Mouse (Mus musculus): ENCODE measurements around the gene Klk7. TPM values are rescaled to one million over a fixed set of nuclear protein-coding genes. Genes with fewer than 3 reads are reported as not detected.

The Klk7 gene
- polyA plus RNA-seq (2021) = not detected

DNA sequence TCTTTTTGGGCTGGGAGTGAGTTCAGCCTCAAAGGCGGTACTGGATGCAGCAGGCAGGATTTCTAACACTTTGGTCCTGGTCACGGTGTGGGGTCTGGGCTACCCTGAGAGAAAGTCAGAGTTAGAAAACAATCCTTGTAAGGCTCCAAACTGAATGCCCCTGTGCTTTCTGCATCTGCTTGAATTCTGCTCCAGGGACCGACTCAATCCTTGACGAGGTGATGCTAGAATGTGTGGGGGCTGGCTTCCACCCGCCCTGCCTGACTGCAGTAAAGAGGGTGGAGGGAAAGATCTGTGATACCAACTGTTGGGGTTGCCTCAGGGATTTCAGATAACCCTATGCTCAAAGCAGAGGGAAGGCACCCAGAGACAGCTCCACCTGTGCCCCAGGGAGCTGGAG is at the start of gene Klk7:
Klk7 (plus strand) TSS at position 301 of the 400 bp plus-strand sequence.
- TF ChIP-seq CTCF (IDR thresholded peaks at IDR 0.05) = no peak
- ATAC-seq (no peak), DNase-seq (ENCODE audit: low read depth, low spot score) (no peak)
- in situ Hi-C loops (cut with MboI; ENCODE audit: low pct_unique_long_range_greater_than_20kb) = no loop called here
- ChIA-PET POLR2A (no interaction called here), CTCF (no interaction called here)
- H3K27me3 ChIP-seq = no peaks in the 10 kb centered on the region

DNA sequence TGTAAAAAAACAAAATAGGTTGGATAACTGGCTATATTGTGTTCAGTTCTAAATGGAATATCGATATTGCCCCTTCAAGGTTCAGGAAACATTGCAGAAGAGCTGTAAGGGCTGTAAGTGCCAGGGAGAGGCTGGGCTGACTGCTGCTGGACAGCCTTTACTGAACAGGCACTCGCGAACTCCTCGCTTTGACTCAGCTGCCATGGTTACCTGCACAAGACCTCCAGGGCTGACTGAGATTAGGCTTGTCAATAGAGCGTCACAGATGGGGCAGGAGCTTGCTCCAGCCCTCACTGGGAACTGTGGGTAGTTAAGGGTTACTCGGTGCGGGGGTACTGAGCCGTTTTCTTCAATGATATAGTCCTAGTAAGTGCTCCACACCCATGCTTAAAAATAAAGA is 44.6 kb upstream of the Klk7 start:
- in situ Hi-C loops (cut with MboI; ENCODE audit: low pct_unique_long_range_greater_than_20kb) = no loop called here
- TF ChIP-seq CTCF (IDR thresholded peaks at IDR 0.05) = no peak
- CTCF ChIA-PET = no interaction called here
- POLR2A ChIA-PET = no interaction called here
- DNase-seq (ENCODE audit: low read depth, low spot score) = no peak
- H3K27me3 ChIP-seq = peaks cover 5% of the 10 kb centered on the region
- no peak for ATAC-seq

GRCm38 (mm10) chr7:43768597-43768996 is 42.5 kb upstream of the Klk7 start, which contains the start of gene Klk12:
Klk12 (plus strand) TSS chr7:43768897.
- TF ChIP-seq CTCF (IDR thresholded peaks at IDR 0.05) = no peak
- peaks cover 5% of the 10 kb centered on the region for H3K27me3 ChIP-seq
- CTCF ChIA-PET = no interaction called here
- POLR2A ChIA-PET = no interaction called here
- DNase-seq (ENCODE audit: low read depth, low spot score) (no peak), ATAC-seq (no peak)
- in situ Hi-C loops (cut with MboI; ENCODE audit: low pct_unique_long_range_greater_than_20kb) = no loop called here

- ChIA-PET CTCF (no interaction called here), POLR2A (no interaction called here)
- H3K27me3 ChIP-seq = peaks cover 5% of the 10 kb centered on the region
- DNase-seq (ENCODE audit: low read depth, low spot score) (no peak), ATAC-seq (no peak)
- in situ Hi-C loops (cut with MboI; ENCODE audit: low pct_unique_long_range_greater_than_20kb) = no loop called here
- no peak for TF ChIP-seq CTCF (IDR thresholded peaks at IDR 0.05)
These were observed 41.5 kb upstream of the Klk7 start for GRCm38 (mm10) chr7:43769636-43770035.

DNA sequence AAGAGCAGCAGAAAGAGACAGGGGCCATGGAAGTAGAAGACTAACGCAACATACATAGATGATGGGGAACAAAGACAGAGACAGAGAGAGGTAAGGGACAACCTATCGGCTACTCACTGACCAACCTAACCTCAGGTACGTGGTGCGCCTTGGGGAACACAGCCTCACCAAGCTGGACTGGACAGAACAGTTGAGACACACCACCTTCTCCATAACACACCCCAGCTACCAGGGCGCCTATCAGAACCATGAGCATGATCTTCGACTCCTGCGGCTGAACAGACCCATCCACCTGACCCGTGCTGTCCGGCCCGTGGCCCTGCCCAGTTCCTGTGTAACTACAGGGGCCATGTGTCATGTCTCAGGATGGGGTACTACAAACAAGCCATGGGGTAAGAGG is 40.4 kb upstream of the Klk7 start:
- ChIA-PET CTCF (no interaction called here), POLR2A (no interaction called here)
- TF ChIP-seq CTCF (IDR thresholded peaks at IDR 0.05) = no peak
- DNase-seq (ENCODE audit: low read depth, low spot score) (no peak), ATAC-seq (no peak)
- H3K27me3 ChIP-seq = peaks cover 1% of the 10 kb centered on the region
- in situ Hi-C loops (cut with MboI; ENCODE audit: low pct_unique_long_range_greater_than_20kb) = no loop called here

DNA sequence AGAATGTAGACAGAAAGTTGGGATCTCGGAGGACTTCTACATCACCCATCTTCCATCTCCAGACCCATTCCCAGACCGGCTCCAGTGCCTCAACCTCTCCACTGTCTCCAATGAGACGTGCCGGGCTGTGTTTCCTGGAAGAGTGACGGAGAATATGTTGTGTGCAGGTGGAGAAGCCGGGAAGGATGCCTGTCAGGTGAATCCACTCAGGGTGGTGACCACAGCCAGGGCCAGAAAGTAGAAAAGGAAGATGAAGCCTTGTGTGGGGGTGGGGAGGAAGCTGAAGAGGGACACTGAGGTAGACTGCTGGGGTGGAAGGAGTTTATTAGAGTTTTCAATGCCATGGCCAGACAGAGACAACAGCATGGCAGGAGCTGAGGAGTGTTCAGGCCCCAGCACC is 39.2 kb upstream of the Klk7 start:
- in situ Hi-C loops (cut with MboI; ENCODE audit: low pct_unique_long_range_greater_than_20kb) = no loop called here
- no peaks in the 10 kb centered on the region for H3K27me3 ChIP-seq
- TF ChIP-seq CTCF (IDR thresholded peaks at IDR 0.05) = no peak
- DNase-seq (ENCODE audit: low read depth, low spot score) (no peak), ATAC-seq (no peak)
- CTCF ChIA-PET = no interaction called here
- POLR2A ChIA-PET = interaction anchor here (0.6 kb wide), 1 partner anchor 9 kb away, joined by 6 read pairs; the partner anchor contains the start of gene Klk10

- POLR2A ChIA-PET = no interaction called here
- ATAC-seq (no peak), DNase-seq (ENCODE audit: low read depth, low spot score) (no peak)
- CTCF ChIA-PET = no interaction called here
- no peaks in the 10 kb centered on the region for H3K27me3 ChIP-seq
- in situ Hi-C loops (cut with MboI; ENCODE audit: low pct_unique_long_range_greater_than_20kb) = no loop called here
- TF ChIP-seq CTCF (IDR thresholded peaks at IDR 0.05) = no peak
These were observed 38.2 kb upstream of the Klk7 start for GRCm38 (mm10) chr7:43772901-43773300.

DNA sequence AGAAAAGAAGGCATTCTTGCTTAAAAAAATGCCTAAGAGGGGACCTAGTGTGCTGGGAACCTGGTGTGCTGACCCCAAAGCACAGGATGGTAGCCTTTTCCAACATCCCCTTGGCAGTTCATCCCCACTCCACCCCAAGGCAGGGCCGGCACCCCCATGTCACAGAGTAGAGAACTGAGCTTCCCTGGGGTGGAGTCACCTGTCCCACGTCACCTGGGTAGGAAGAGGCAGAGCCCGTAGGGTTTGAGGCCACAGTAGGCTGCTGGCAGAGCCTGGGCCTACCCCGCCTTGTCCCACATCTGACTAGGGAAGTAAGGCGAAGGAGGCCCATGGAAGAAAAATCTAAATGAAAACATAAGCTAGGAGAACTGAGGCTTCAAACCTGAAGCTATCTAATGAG is 36.7 kb upstream of the Klk7 start, which contains the start of gene Klk11:
Klk11 (plus strand) TSS at position 241 of the 400 bp plus-strand sequence.
- POLR2A ChIA-PET = no interaction called here

DNA sequence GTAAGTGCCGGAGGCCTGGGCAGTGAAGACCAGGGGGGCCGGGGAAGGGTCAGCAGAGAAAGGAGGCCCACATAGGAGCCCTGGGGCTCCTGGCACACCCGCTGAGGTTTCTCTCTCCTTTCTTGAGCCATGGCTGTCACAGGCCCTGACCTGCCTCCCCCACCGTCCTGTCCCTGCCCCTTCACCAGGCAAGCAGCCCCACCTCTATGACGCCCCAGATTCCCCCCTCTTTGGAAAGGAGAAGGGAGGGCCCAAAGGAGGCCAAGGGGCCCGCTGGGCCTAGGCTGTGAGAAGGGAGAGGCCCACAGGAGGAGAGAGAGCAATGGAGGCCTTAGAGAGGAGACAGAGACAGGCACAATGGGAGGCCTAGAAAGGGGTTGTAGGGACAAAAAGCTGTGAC is 36.3 kb upstream of the Klk7 start:
- ATAC-seq (no peak), DNase-seq (ENCODE audit: low read depth, low spot score) (no peak)
- in situ Hi-C loops (cut with MboI; ENCODE audit: low pct_unique_long_range_greater_than_20kb) = no loop called here
- CTCF ChIA-PET = no interaction called here
- POLR2A ChIA-PET = no interaction called here
- no peak for TF ChIP-seq CTCF (IDR thresholded peaks at IDR 0.05)
- no peaks in the 10 kb centered on the region for H3K27me3 ChIP-seq

More for the DNA sequence above, 36.7 kb upstream of the Klk7 start, which contains the start of gene Klk11:
- no peak for ATAC-seq
- TF ChIP-seq CTCF (IDR thresholded peaks at IDR 0.05) = no peak
- in situ Hi-C loops (cut with MboI; ENCODE audit: low pct_unique_long_range_greater_than_20kb) = no loop called here
- CTCF ChIA-PET = no interaction called here
- DNase-seq (ENCODE audit: low read depth, low spot score) = no peak
- no peaks in the 10 kb centered on the region for H3K27me3 ChIP-seq

DNA sequence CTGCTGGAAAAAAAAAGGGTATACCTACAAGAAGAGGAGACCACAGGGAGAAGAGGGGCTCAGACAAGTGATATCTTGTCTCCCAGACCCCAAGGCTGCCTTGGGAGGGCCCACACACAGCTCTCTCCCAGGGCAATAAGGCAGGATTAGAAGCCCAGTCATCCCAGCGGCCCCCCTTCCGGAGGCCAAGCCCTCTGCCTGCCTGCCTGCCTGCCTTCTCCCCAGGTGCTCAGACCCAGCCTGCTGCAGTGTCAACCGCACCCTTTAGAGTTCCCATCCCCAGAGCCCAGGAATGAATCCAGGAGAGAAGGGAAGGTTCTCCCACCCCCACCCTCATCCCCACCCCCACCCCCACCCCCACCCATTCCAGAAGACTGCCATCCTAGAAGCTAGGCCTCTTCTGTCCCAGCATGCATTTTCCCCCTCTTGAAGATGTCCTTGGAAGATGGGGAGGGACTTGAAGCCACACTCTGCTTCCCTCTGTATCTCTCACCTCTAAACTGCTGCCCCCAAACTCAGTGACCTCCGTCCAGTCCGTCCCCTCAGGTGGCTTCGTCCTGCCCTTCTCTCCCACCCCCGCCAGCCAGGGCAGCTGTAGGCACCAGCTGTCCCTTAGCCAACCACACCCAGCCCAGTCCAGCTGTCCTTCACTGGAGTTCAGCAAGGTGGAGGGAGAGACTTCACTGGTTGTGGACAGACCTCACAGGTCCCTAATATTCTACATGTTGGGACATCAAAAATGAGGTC is 35.6 kb upstream of the Klk7 start:
- in situ Hi-C loops (cut with MboI; ENCODE audit: low pct_unique_long_range_greater_than_20kb) = no loop called here
- no peak for ATAC-seq
- no peak for DNase-seq (ENCODE audit: low read depth, low spot score)
- H3K27me3 ChIP-seq = no peaks in the 10 kb centered on the region
- TF ChIP-seq CTCF (IDR thresholded peaks at IDR 0.05) = no peak
- POLR2A ChIA-PET = no interaction called here
- CTCF ChIA-PET = no interaction called here

DNA sequence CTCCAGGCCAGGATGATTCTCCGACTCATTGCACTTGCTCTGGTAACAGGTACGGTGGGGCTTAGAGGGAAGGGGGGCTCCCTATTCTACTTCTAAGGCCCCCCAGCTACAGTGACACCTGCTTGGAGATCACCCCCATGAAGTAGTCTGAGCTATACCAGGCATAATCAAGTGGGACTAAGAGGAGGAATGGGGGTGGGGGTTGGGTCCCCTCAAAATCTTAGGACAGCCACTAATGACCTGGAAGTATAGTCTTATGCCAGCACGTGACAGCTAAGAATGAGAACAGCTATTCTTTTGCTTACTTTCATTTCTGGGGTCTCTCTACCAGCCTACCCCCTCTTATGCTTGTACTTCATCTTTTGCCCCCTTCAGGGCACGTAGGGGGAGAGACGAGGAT is 34.6 kb upstream of the Klk7 start:
- no peak for TF ChIP-seq CTCF (IDR thresholded peaks at IDR 0.05)
- ChIA-PET CTCF (no interaction called here), POLR2A (no interaction called here)
- H3K27me3 ChIP-seq = no peaks in the 10 kb centered on the region
- DNase-seq (ENCODE audit: low read depth, low spot score) = no peak
- in situ Hi-C loops (cut with MboI; ENCODE audit: low pct_unique_long_range_greater_than_20kb) = no loop called here
- ATAC-seq = no peak

DNA sequence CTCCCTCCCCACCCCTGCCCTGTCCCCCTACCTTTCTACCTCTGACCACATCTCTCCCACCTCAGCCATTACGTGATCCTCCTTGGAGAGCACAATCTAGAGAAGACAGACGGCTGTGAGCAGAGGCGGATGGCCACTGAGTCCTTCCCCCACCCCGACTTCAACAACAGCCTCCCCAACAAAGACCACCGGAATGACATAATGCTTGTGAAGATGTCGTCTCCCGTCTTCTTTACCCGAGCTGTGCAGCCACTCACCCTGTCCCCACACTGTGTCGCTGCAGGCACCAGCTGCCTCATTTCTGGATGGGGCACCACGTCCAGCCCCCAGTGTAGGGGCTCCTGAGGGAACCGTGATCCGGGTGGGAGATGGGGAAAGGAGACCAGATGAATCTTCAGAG is 33.7 kb upstream of the Klk7 start:
- DNase-seq (ENCODE audit: low read depth, low spot score) (no peak), ATAC-seq (no peak)
- ChIA-PET CTCF (no interaction called here), POLR2A (no interaction called here)
- no peak for TF ChIP-seq CTCF (IDR thresholded peaks at IDR 0.05)
- in situ Hi-C loops (cut with MboI; ENCODE audit: low pct_unique_long_range_greater_than_20kb) = no loop called here
- no peaks in the 10 kb centered on the region for H3K27me3 ChIP-seq

Data from Patski (cell line).